ENCODE assay signal across 9 mouse cellular contexts in genomic region chr12:110277259-110277964, GRCm38 (mm10). TPM values are rescaled to one million over a fixed set of nuclear protein-coding genes. Genes with fewer than 3 reads are reported as not detected.
DNase-seq lines count a peak whose midpoint lies in the region; ATAC-seq and TF ChIP-seq lines count a peak whose summit lies in the region.
"Had no signal": no experiment of that assay in that cellular context is flagged by ENCODE, and none has a peak within 500 bp of the region (broad histone marks: within the 10 kb centered on the region; RNA-seq: fewer than 3 reads in every experiment).

No protein-coding gene starts in this region.

- no peak for TF ChIP-seq CTCF in embryonic fibroblast, embryonic 13.5 days (IDR thresholded peaks at IDR 0.05; ENCODE audit: borderline replicate concordance, insufficient read depth, low read length)

- no peak for ATAC-seq in neural tube, embryonic 13.5 days (ENCODE audit: low read depth)
- ATAC-seq in granulocyte monocyte progenitor cell, adult 5-6 weeks (replicated peaks; ENCODE audit: poor library complexity, severe bottlenecking) = no peak

- peak overlapping the region; percentile 7 for H3K4me3 ChIP-seq in embryonic fibroblast, embryonic 13.5 days (ENCODE audit: insufficient read depth, low read length)
- H3K4me3 ChIP-seq in neural tube, embryonic 13.5 days = peak overlapping the region; percentile 46

- DNase-seq in kidney, adult 18-20 months = peak; percentile 16
- DNase-seq in kidney, postnatal 14 days = no peak
- peak; percentile 21 to 25 for DNase-seq in kidney, postnatal 36 days
- DNase-seq in layer of hippocampus, adult 8-10 months (ENCODE audit: low spot score in 2 of 2) = no peak
- no peak for DNase-seq in left cerebral cortex, postnatal 25 days (ENCODE audit: low spot score in 2 of 2)

- no peak overlapping the region for H3K27ac ChIP-seq in embryonic fibroblast, embryonic 13.5 days (ENCODE audit: insufficient read depth, low read length)
- no peak overlapping the region for H3K27ac ChIP-seq in neural tube, embryonic 13.5 days (replicated peaks)

- H3K9me3 ChIP-seq in neural tube, embryonic 13.5 days = no peaks in the 10 kb centered on the region

- no peaks in the 10 kb centered on the region for H3K4me1 ChIP-seq in embryonic fibroblast, embryonic 13.5 days (ENCODE audit: control insufficient read depth, insufficient read depth, low read length)
- H3K4me1 ChIP-seq in neural tube, embryonic 13.5 days (replicated peaks) = peaks cover 24% of the 10 kb centered on the region

- TF ChIP-seq POLR2A in embryonic fibroblast, embryonic 13.5 days (IDR thresholded peaks at IDR 0.05; ENCODE audit: low read depth, low read length) = no peak

- intact Hi-C loops in left cerebral cortex, postnatal 25 days (cut with DNase I) = no loop called here

- peaks cover 97% of the 10 kb centered on the region for H3K27me3 ChIP-seq in neural tube, embryonic 13.5 days

- peak overlapping the region; percentile 61; the same call in 1 of the 2 replicates for H3K9ac ChIP-seq in neural tube, embryonic 13.5 days

- peak overlapping the region; percentile 68 for H3K4me2 ChIP-seq in neural tube, embryonic 13.5 days

- no peaks in the 10 kb centered on the region for H3K36me3 ChIP-seq in neural tube, embryonic 13.5 days

- WGBS in neural tube, embryonic 13.5 days = 2% methylated on average over 33 of the region's 33 CpGs

RNA-seq across cellular contexts. Expression of gene Dio3, which starts 1.5 kb away (rescaled TPM):
- polyA plus RNA-seq in embryonic fibroblast, embryonic 13.5 days (2011; ENCODE audit: insufficient read length, low read depth, missing spikeins) = 2.7 and 5.0 TPM in 2 replicates
- 0.80 and 0.90 TPM in 2 replicates for polyA plus RNA-seq in neural tube, embryonic 13.5 days (2015; fragmentation: Nextera tagmentation; extraction: Ambion mirVana)
- total RNA-seq in layer of hippocampus, adult 8-10 months (2022) = 1 to 10 TPM; 4.8 to 9.5 (median 7.5) TPM
- total RNA-seq in left cerebral cortex, postnatal 25 days (2021) = 1 to 10 TPM; 3.4 to 5.8 TPM
- not detected in 2 replicates for total RNA-seq in granulocyte monocyte progenitor cell, adult 5-6 weeks (2014; fragmentation: Nextera tagmentation)
- not detected in 2 replicates for total RNA-seq in granulocyte monocyte progenitor cell, adult 5-6 weeks (2017)
- total RNA-seq: monocyte, adult 5-6 weeks had no signal

Comparison
In these comparisons a context has a peak if more than half of its experiments do, and no peak if none do; other contexts are left out.
1. DNase-seq: peak in kidney, adult 18-20 months (single experiment) and kidney, postnatal 36 days (2 of 2); none in kidney, postnatal 14 days (single experiment), layer of hippocampus, adult 8-10 months (0 of 2) and left cerebral cortex, postnatal 25 days (0 of 2).
2. RNA of gene Dio3, which starts 1.5 kb away (total RNA-seq): 4.8 to 9.5 TPM in layer of hippocampus, adult 8-10 months and 3.4 to 5.8 TPM in left cerebral cortex, postnatal 25 days; not detected in granulocyte monocyte progenitor cell, adult 5-6 weeks; every median in the first group is over 4 times any median in the second.